Mouse (Mus musculus): ENCODE results near the gene Olfr266. TPM values are rescaled to one million over a fixed set of nuclear protein-coding genes. Genes with fewer than 3 reads are reported as not detected.

Gene Olfr266
- total and polyA plus RNA-seq, 3 experiments, result not detected

DNA sequence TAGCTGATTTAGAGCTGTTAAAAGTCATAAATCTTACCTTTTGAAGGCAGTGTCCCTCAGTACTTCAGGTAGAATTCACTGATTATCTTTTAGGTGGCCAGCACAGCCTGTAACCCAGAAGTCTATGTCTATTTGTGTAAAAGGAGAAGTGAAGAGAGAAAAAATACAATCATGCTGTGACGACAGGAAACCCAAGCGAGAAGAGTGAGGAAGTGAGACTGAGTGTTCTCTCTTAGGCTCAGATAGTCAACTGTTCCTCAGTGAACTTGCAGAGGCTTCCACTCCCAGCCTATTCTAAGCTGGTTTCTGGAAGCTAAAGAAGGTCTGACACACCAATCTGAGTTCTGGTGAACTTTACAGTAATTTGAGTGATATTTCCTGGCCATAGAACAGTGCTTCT lies 36.2 kb downstream of the Olfr266 start, which contains the start of gene Cd53:
Cd53 (minus strand) TSS at position 220 of the 400 bp plus-strand sequence.
- Histone ChIP-seq H3K27me3 (replicated peaks) (no peaks in the 10 kb centered on the region), H3K4me3 (replicated peaks in 1 of 3; ENCODE audit: low read depth in 2 of 3, low read length in 2 of 3, poor library complexity in 1 of 3) (peak within 1 kb of the TSS; percentile 57 to 82 (median 64)), H3K79me2 (replicated peaks; ENCODE audit: control insufficient read depth, extremely low read depth, insufficient read depth, poor library complexity, severe bottlenecking) (peaks cover 36% of the 10 kb centered on the region), H3K4me2 (ENCODE audit: insufficient read depth, low read depth, poor library complexity, severe bottlenecking) (peak within 1 kb of the TSS; percentile 100; the same call in 1 of the 2 replicates), H3K36me3 (replicated peaks in 1 of 2; ENCODE audit: control insufficient read depth in 1 of 2, insufficient read depth in 1 of 2, low read length in 1 of 2) (peaks cover 0 to 2% of the 10 kb centered on the region in 2 experiments), H3K27ac (ENCODE audit: insufficient read depth, low read depth) (peak within 1 kb of the TSS; percentile 87), H3K4me1 (ENCODE audit: control insufficient read depth in 1 of 2, insufficient read depth in 2 of 2) (peaks cover 0 to 26% of the 10 kb centered on the region in 2 experiments; a peak in 2 of 4 replicates), H3K9ac (ENCODE audit: insufficient read depth, low read depth) (peak within 1 kb of the TSS; percentile 92), H3K9me3 (replicated peaks; ENCODE audit: low read length) (no peaks in the 10 kb centered on the region)
- peak; percentile 90 for DNase-seq (ENCODE audit: extremely low read depth)
- TF ChIP-seq USF1 (IDR thresholded peaks at IDR 0.05; ENCODE audit: low read depth, low read length) (no peak), ELF1 (IDR thresholded peaks at IDR 0.05; ENCODE audit: low read depth, low read length) (peak; percentile 76), HCFC1 (IDR thresholded peaks at IDR 0.05; ENCODE audit: low read depth, low read length) (no peak; the same call in 1 of the 2 replicates), CTCF (conservative IDR thresholded peaks at IDR 0.05 in 1 of 2, IDR thresholded peaks at IDR 0.05 in 1 of 2; ENCODE audit: low read depth in 2 of 2, low read length in 2 of 2) (no peak), BHLHE40 (IDR thresholded peaks at IDR 0.05; ENCODE audit: low read depth, low read length) (peak; percentile 61), GABPA (IDR thresholded peaks at IDR 0.05; ENCODE audit: insufficient replicate concordance, low read depth, low read length) (no peak), ZC3H11A (IDR thresholded peaks at IDR 0.05; ENCODE audit: low read depth, low read length) (no peak), SIN3A (IDR thresholded peaks at IDR 0.05; ENCODE audit: low read length) (peak; percentile 89), MAZ (IDR thresholded peaks at IDR 0.05; ENCODE audit: low read depth, low read length) (no peak; the same call in 1 of the 2 replicates), IRF4 (IDR thresholded peaks at IDR 0.05; ENCODE audit: low read depth, low read length) (peak; percentile 99), TCF12 (IDR thresholded peaks at IDR 0.05; ENCODE audit: low read depth, low read length) (peak; percentile 83), MAX (IDR thresholded peaks at IDR 0.05; ENCODE audit: low read length) (peak; percentile 63; the same call in 1 of the 2 replicates), MYC (IDR thresholded peaks at IDR 0.05; ENCODE audit: low read depth, low read length) (peak; percentile 78), NRF1 (IDR thresholded peaks at IDR 0.05; ENCODE audit: low read depth, low read length) (0 out of 2 replicates have a peak, but pooled peaks have one; percentile 23), MAFK (IDR thresholded peaks at IDR 0.05; ENCODE audit: insufficient replicate concordance, low read length) (peak; percentile 78), POLR2A (IDR thresholded peaks at IDR 0.05; ENCODE audit: low read depth, low read length) (peak; percentile 59), KAT2A (IDR thresholded peaks at IDR 0.05; ENCODE audit: insufficient replicate concordance, low read length) (no peak), TBP (conservative IDR thresholded peaks at IDR 0.05; ENCODE audit: low read depth, low read length) (peak; percentile 89), MXI1 (IDR thresholded peaks at IDR 0.05; ENCODE audit: low read depth, low read length) (peak; percentile 75; the same call in 1 of the 2 replicates), EP300 (IDR thresholded peaks at IDR 0.05; ENCODE audit: low read length) (peak; percentile 100), USF2 (conservative IDR thresholded peaks at IDR 0.05; ENCODE audit: low read depth, low read length) (no peak), JUN (IDR thresholded peaks at IDR 0.05; ENCODE audit: insufficient read depth, low read depth, low read length) (peak; percentile 72), JUND (conservative IDR thresholded peaks at IDR 0.05; ENCODE audit: low read depth, low read length) (peak; percentile 73; the same call in 1 of the 2 replicates), NELFE (IDR thresholded peaks at IDR 0.05; ENCODE audit: low read depth, low read length) (peak; percentile 65), CHD1 (IDR thresholded peaks at IDR 0.05; ENCODE audit: low read depth, low read length) (peak; percentile 59; the same call in 1 of the 2 replicates), ZKSCAN1 (IDR thresholded peaks at IDR 0.05; ENCODE audit: borderline replicate concordance, low read depth, low read length) (no peak), POLR2AphosphoS2 (IDR thresholded peaks at IDR 0.05; ENCODE audit: low read depth, low read length) (peak; percentile 39; the same call in 1 of the 2 replicates), ZMIZ1 (IDR thresholded peaks at IDR 0.05; ENCODE audit: low read depth, low read length) (peak; percentile 84), PAX5 (IDR thresholded peaks at IDR 0.05; ENCODE audit: low read length) (no peak), UBTF (IDR thresholded peaks at IDR 0.05; ENCODE audit: low read depth, low read length) (no peak), SMC3 (IDR thresholded peaks at IDR 0.05; ENCODE audit: low read depth, low read length) (0 out of 2 replicates have a peak, but pooled peaks have one; percentile 10), RCOR1 (conservative IDR thresholded peaks at IDR 0.05; ENCODE audit: low read depth, low read length) (peak; percentile 97), ETS1 (conservative IDR thresholded peaks at IDR 0.05; ENCODE audit: low read depth, low read length) (peak; percentile 90), RAD21 (IDR thresholded peaks at IDR 0.05; ENCODE audit: low read depth, low read length) (peak; percentile 16; the same call in 1 of the 2 replicates), E2F4 (IDR thresholded peaks at IDR 0.05; ENCODE audit: insufficient replicate concordance, low read depth, low read length) (0 out of 2 replicates have a peak, but pooled peaks have one; percentile 31), MEF2A (IDR thresholded peaks at IDR 0.05; ENCODE audit: borderline replicate concordance, low read depth, low read length) (peak; percentile 96), CHD2 (IDR thresholded peaks at IDR 0.05; ENCODE audit: low read length) (peak; percentile 79), ZNF384 (IDR thresholded peaks at IDR 0.05; ENCODE audit: low read depth, low read length) (peak; percentile 92)
- in situ Hi-C loops (cut with MboI; ENCODE audit: low pct_ligation_motif_present, low pct_unique_long_range_greater_than_20kb, low sequenced_read_pairs), result no loop called here
- dilution Hi-C loops (cut with MboI; ENCODE audit: extremely low pct_ligation_motif_present, extremely low pct_unique_long_range_greater_than_20kb, low sequenced_read_pairs), result no loop called here
